Mouse (Mus musculus) CD4-positive helper T cell, adult 2 months (primary cell): ENCODE data around the gene Tnfrsf11a.
"Not testable (repeated sequence)": the region's sequence is repeated elsewhere in the genome, so short reads cannot be mapped to it uniquely, and the experiment has no call there.

Experiments used
- DNase-seq: peaks from one replicate; pipeline ENCODE4 v3.0.0-alpha.2; 2012; ENCODE audit warnings: low read depth, missing footprints, low spot score

Tnfrsf11a gene

GRCm38 (mm10) chr1:105780457-105781364 lies at the start of gene Tnfrsf11a:
Gene Tnfrsf11a, plus strand, starts transcription at chr1:105780718.
- DNase-seq: peak; percentile 49

- DNase-seq: no peak
Observed at GRCm38 (mm10) chr1:105735318-105735717, 45.2 kb upstream of the Tnfrsf11a start.

- no peak for DNase-seq
Observed at GRCm38 (mm10) chr1:105738334-105738733, 42.2 kb upstream of the Tnfrsf11a start.

- DNase-seq: no peak
Observed at GRCm38 (mm10) chr1:105739493-105739892, 41.0 kb upstream of the Tnfrsf11a start.

GRCm38 (mm10) chr1:105742481-105742880 lies 38.0 kb upstream of the Tnfrsf11a start:
- DNase-seq: no peak

GRCm38 (mm10) chr1:105746444-105746843 lies 34.1 kb upstream of the Tnfrsf11a start:
- no peak for DNase-seq

- no peak for DNase-seq
Observed at GRCm38 (mm10) chr1:105746858-105747596, 33.5 kb upstream of the Tnfrsf11a start.

GRCm38 (mm10) chr1:105748091-105748799 lies 32.3 kb upstream of the Tnfrsf11a start:
- no peak for DNase-seq

- peak; percentile 28 for DNase-seq
Observed at GRCm38 (mm10) chr1:105752196-105752595, 28.3 kb upstream of the Tnfrsf11a start.

GRCm38 (mm10) chr1:105752944-105753343 lies 27.6 kb upstream of the Tnfrsf11a start:
- DNase-seq: no peak

GRCm38 (mm10) chr1:105758798-105759197 lies 21.7 kb upstream of the Tnfrsf11a start:
- DNase-seq: no peak

- DNase-seq: no peak
Observed at GRCm38 (mm10) chr1:105759422-105760165, 20.9 kb upstream of the Tnfrsf11a start.

GRCm38 (mm10) chr1:105765586-105765985 lies 14.9 kb upstream of the Tnfrsf11a start:
- DNase-seq: no peak

GRCm38 (mm10) chr1:105766099-105766498 lies 14.4 kb upstream of the Tnfrsf11a start:
- DNase-seq: not testable (repeated sequence)

- DNase-seq: no peak
Observed at GRCm38 (mm10) chr1:105768397-105768796, 12.1 kb upstream of the Tnfrsf11a start.

GRCm38 (mm10) chr1:105770685-105771084 lies 9.8 kb upstream of the Tnfrsf11a start:
- no peak for DNase-seq

- DNase-seq: no peak
Observed at GRCm38 (mm10) chr1:105776426-105776825, 4.1 kb upstream of the Tnfrsf11a start.

- no peak for DNase-seq
Observed at GRCm38 (mm10) chr1:105780079-105780456, 450 bp upstream of the Tnfrsf11a start.

GRCm38 (mm10) chr1:105781391-105782146 lies 1.1 kb downstream of the Tnfrsf11a start:
- DNase-seq: no peak

- no peak for DNase-seq
Observed at GRCm38 (mm10) chr1:105784257-105785016, 3.9 kb downstream of the Tnfrsf11a start.
